Mouse (Mus musculus): ENCODE measurements around the gene Gm20547. TPM values are rescaled to one million over a fixed set of nuclear protein-coding genes. Genes with fewer than 3 reads are reported as not detected.
"Not testable (repeated sequence)": the region's sequence is repeated elsewhere in the genome, so short reads cannot be mapped to it uniquely, and the experiment has no call there.

Gene Gm20547
- polyA plus RNA-seq, 1 experiment, result not detected

DNA sequence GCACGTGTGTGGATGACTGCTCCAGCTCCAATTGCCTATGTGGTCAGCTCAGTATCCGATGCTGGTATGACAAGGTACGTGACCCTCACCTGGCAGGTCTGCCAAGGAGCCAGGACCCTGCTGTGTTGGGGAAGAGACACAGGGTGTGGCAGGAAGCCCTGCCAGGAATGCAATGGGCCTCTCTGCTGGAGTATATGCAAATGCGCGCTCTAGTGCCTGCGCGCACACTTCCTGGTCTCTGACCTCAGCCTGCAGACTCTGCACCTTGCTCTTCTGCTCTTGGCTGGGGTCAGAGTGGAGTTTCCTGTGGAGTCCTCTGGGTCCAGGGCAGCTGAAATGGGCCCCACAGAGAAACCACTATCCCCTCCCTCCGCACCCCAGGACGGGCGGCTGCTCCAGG, 29.1 kb upstream of the Gm20547 start:
- peak; percentile 42 for TF ChIP-seq POLR2A (IDR thresholded peaks at IDR 0.05; ENCODE audit: insufficient read depth, low read length)
- no peak for TF ChIP-seq CTCF (IDR thresholded peaks at IDR 0.05; ENCODE audit: low read depth, low read length)
- peak; percentile 95 for TF ChIP-seq EP300 (IDR thresholded peaks at IDR 0.05; ENCODE audit: insufficient read depth, low read depth, low read length)
- H3K27me3 ChIP-seq (ENCODE audit: control insufficient read depth, insufficient read depth, low read length, poor library complexity, severe bottlenecking), result no peaks in the 10 kb centered on the region
- H3K27ac ChIP-seq (ENCODE audit: insufficient read depth, low read length), result peak overlapping the region; percentile 10
- H3K4me1 ChIP-seq (ENCODE audit: control insufficient read depth, insufficient read depth, low read length), result peaks cover 2% of the 10 kb centered on the region
- peak overlapping the region; percentile 48 for H3K4me3 ChIP-seq (ENCODE audit: low read depth, low read length)
- H3K9ac ChIP-seq (ENCODE audit: low read depth, poor library complexity, severe bottlenecking), result peak overlapping the region; percentile 23; the same call in 1 of the 2 replicates
- no peaks in the 10 kb centered on the region for H3K9me3 ChIP-seq (replicated peaks; ENCODE audit: control insufficient read depth, insufficient read depth, low read length, poor library complexity, severe bottlenecking)
- H3K36me3 ChIP-seq (ENCODE audit: control insufficient read depth, insufficient read depth, low read length, poor library complexity, severe bottlenecking), result peaks cover 19% of the 10 kb centered on the region

DNA sequence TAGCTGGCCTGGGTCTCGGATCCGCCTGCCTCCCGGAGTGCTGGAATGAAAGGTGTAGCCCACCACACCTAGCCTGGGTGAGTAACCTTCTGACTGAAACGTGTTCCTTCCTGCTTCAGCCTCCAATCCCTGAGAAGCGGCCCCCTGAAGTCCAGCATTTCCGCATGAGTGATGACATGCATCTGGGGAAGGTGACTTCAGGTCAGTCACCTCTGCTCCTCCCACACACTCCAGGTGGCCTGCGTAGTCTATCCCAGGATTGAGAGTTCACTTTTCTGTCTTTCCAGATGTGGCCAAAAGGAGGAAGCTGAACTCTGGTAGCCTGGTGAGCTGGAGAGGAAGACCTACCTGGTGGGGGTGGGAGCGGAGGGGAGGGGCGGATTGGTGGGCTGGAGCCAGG, 21.1 kb upstream of the Gm20547 start:
- TF ChIP-seq EP300 (IDR thresholded peaks at IDR 0.05; ENCODE audit: insufficient read depth, low read depth, low read length) (peak; percentile 71; the same call in 1 of the 2 replicates), POLR2A (IDR thresholded peaks at IDR 0.05; ENCODE audit: insufficient read depth, low read length) (no peak), CTCF (IDR thresholded peaks at IDR 0.05; ENCODE audit: low read depth, low read length) (no peak)
- H3K27ac ChIP-seq (ENCODE audit: insufficient read depth, low read length), result peak overlapping the region; percentile 62

DNA sequence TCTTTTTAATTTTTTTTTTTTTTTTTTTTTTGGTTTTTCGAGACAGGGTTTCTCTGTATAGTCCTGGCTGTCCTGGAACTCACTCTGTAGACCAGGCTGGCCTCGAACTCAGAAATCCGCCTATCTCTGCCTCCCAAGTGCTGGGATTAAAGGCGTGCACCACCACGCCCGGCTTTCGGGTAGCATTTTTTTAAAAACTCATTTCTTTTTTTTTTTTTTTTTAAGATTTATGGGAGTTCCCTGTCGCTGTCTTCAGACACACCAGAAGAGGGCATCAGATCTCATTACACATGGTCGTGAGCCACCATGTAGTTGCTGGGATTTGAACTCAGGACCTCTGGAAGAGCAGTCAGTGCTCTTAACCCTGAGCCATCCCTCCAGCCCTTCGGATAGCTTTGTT, 20.1 kb upstream of the Gm20547 start:
- H3K9ac ChIP-seq (ENCODE audit: low read depth, poor library complexity, severe bottlenecking); H3K4me3 ChIP-seq (ENCODE audit: low read depth, low read length); H3K4me1 ChIP-seq (ENCODE audit: control insufficient read depth, insufficient read depth, low read length); H3K36me3 ChIP-seq (ENCODE audit: control insufficient read depth, insufficient read depth, low read length, poor library complexity, severe bottlenecking); H3K27me3 ChIP-seq (ENCODE audit: control insufficient read depth, insufficient read depth, low read length, poor library complexity, severe bottlenecking); H3K9me3 ChIP-seq (replicated peaks; ENCODE audit: control insufficient read depth, insufficient read depth, low read length, poor library complexity, severe bottlenecking): not testable (repeated sequence)
- peak overlapping the region; percentile 62; the same call in 1 of the 2 replicates for H3K27ac ChIP-seq (ENCODE audit: insufficient read depth, low read length)

More for the DNA sequence above, 21.1 kb upstream of the Gm20547 start:
- no peaks in the 10 kb centered on the region for H3K9me3 ChIP-seq (replicated peaks; ENCODE audit: control insufficient read depth, insufficient read depth, low read length, poor library complexity, severe bottlenecking)
- no peaks in the 10 kb centered on the region for H3K4me1 ChIP-seq (ENCODE audit: control insufficient read depth, insufficient read depth, low read length)
- H3K9ac ChIP-seq (ENCODE audit: low read depth, poor library complexity, severe bottlenecking), result no peak overlapping the region
- no peak overlapping the region for H3K4me3 ChIP-seq (ENCODE audit: low read depth, low read length)
- H3K36me3 ChIP-seq (ENCODE audit: control insufficient read depth, insufficient read depth, low read length, poor library complexity, severe bottlenecking), result peaks cover 4% of the 10 kb centered on the region; the same call in 1 of the 2 replicates
- no peaks in the 10 kb centered on the region for H3K27me3 ChIP-seq (ENCODE audit: control insufficient read depth, insufficient read depth, low read length, poor library complexity, severe bottlenecking)

DNA sequence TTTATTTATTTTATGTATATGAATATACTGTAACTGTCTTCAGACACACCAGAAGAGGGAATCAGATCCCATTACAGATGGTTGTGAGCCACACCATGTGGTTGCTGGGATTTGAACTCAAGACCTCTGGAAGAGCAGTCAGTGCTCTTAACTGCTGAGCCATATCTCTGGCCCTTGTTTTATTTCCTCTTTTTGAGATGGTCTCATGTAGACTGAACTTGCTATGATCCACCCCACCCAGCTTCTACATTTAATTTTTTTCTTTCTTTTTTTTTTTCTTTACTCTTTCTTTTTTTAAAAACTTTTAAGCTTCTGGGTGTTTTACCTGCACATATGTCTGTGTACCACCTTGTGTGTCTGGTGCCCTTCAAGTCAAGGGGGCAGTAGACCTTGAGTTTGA, 19.0 kb upstream of the Gm20547 start:
- H3K27ac ChIP-seq (ENCODE audit: insufficient read depth, low read length); H3K9ac ChIP-seq (ENCODE audit: low read depth, poor library complexity, severe bottlenecking); H3K36me3 ChIP-seq (ENCODE audit: control insufficient read depth, insufficient read depth, low read length, poor library complexity, severe bottlenecking); H3K4me1 ChIP-seq (ENCODE audit: control insufficient read depth, insufficient read depth, low read length); H3K27me3 ChIP-seq (ENCODE audit: control insufficient read depth, insufficient read depth, low read length, poor library complexity, severe bottlenecking); H3K4me3 ChIP-seq (ENCODE audit: low read depth, low read length); H3K9me3 ChIP-seq (replicated peaks; ENCODE audit: control insufficient read depth, insufficient read depth, low read length, poor library complexity, severe bottlenecking): not testable (repeated sequence)

DNA sequence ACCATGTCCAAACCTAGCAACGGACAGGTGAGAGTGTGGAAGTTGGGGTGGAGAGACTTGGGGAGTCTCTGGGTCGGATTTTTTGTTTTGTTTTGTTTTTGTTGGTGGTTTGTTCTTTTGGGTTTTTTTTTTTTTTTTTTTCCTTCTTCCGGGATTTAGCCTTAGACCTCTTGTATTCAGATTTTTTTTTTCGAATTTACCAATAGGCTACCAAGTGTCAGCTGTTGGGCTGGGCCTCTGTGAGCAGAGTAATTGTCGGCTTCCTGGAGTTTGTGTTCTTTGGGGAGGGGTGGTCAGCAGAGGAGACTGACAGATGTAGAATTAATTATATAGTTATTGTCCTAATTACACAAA, 18.0 kb upstream of the Gm20547 start:
- no peak for TF ChIP-seq POLR2A (IDR thresholded peaks at IDR 0.05; ENCODE audit: insufficient read depth, low read length)
- no peak for TF ChIP-seq CTCF (IDR thresholded peaks at IDR 0.05; ENCODE audit: low read depth, low read length)
- no peak for TF ChIP-seq EP300 (IDR thresholded peaks at IDR 0.05; ENCODE audit: insufficient read depth, low read depth, low read length)
- H3K36me3 ChIP-seq (ENCODE audit: control insufficient read depth, insufficient read depth, low read length, poor library complexity, severe bottlenecking), result no peaks in the 10 kb centered on the region
- H3K27me3 ChIP-seq (ENCODE audit: control insufficient read depth, insufficient read depth, low read length, poor library complexity, severe bottlenecking), result no peaks in the 10 kb centered on the region
- H3K4me3 ChIP-seq (ENCODE audit: low read depth, low read length), result peak overlapping the region; percentile 56
- H3K4me1 ChIP-seq (ENCODE audit: control insufficient read depth, insufficient read depth, low read length), result no peaks in the 10 kb centered on the region
- no peaks in the 10 kb centered on the region for H3K9me3 ChIP-seq (replicated peaks; ENCODE audit: control insufficient read depth, insufficient read depth, low read length, poor library complexity, severe bottlenecking)
- H3K27ac ChIP-seq (ENCODE audit: insufficient read depth, low read length), result no peak overlapping the region
- peak overlapping the region; percentile 94 for H3K9ac ChIP-seq (ENCODE audit: low read depth, poor library complexity, severe bottlenecking)

DNA sequence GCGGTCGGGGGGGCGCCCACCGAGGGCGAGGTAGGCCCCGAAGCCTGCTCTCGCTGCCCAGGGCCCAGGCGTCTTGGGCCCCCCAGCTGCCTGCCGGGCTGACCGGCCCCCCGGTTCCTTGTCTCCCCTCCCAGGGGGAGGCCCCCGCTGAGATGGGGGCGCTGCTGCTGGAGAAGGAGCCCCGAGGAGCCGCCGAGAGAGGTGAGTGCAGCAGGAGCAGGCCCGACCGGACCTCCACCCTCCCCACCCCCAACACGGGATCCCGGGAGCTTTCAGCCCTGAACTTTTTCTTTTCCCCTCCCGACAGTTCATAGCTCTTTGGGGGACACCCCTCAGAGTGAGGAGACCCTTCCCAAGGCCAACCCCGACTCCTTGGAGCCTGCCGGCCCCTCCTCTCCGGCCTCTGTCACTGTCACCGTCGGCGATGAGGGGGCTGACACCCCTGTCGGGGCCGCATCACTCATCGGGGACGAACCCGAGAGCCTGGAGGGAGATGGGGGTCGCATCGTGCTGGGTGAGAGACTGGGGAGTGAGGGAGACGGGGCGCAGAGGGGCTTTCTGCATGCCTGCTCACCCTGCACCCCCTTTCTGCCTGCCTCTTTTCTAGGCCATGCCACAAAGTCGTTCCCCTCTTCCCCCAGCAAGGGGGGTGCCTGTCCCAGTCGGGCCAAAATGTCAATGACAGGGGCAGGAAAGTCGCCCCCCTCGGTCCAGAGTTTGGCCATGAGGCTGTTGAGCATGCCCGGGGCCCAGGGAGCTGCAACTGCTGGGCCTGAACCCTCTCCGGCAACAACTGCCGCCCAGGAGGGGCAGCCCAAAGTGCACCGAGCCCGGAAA, 17.4 kb upstream of the Gm20547 start:
- Histone ChIP-seq H3K4me3 (ENCODE audit: low read depth, low read length) (peak overlapping the region; percentile 56), H3K36me3 (ENCODE audit: control insufficient read depth, insufficient read depth, low read length, poor library complexity, severe bottlenecking) (no peaks in the 10 kb centered on the region), H3K27me3 (ENCODE audit: control insufficient read depth, insufficient read depth, low read length, poor library complexity, severe bottlenecking) (no peaks in the 10 kb centered on the region), H3K9ac (ENCODE audit: low read depth, poor library complexity, severe bottlenecking) (peak overlapping the region; percentile 94), H3K4me1 (ENCODE audit: control insufficient read depth, insufficient read depth, low read length) (no peaks in the 10 kb centered on the region), H3K27ac (ENCODE audit: insufficient read depth, low read length) (no peak overlapping the region), H3K9me3 (replicated peaks; ENCODE audit: control insufficient read depth, insufficient read depth, low read length, poor library complexity, severe bottlenecking) (no peaks in the 10 kb centered on the region)
- TF ChIP-seq POLR2A (IDR thresholded peaks at IDR 0.05; ENCODE audit: insufficient read depth, low read length), result no peak
- TF ChIP-seq CTCF (IDR thresholded peaks at IDR 0.05; ENCODE audit: low read depth, low read length), result no peak
- no peak for TF ChIP-seq EP300 (IDR thresholded peaks at IDR 0.05; ENCODE audit: insufficient read depth, low read depth, low read length)
